Mouse (Mus musculus): ENCODE data around the gene Slf2.

DNA sequence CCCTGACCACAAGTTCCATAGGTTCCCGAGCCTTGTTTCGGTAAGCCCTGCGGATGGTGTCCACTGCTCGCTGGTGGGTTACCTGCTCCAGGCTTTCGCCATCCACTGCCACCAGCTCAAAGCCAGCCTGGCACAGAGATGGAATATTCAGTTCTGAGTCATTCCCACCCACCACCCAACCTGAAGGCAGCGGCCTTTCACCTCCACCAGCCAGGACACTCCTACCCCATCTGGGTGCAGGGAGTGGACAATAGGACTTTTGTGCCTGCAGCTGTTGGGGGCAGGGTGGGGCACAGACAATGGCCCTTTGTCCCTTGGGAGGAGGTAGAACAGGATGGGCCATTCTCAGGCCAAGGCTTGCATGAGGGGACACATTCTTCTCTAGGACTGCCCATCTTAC lies 96.9 kb downstream of the Slf2 start:
- no peak for TF ChIP-seq CTCF (IDR thresholded peaks at IDR 0.05; ENCODE audit: low read depth, low read length)
- TF ChIP-seq POLR2A (IDR thresholded peaks at IDR 0.05; ENCODE audit: borderline replicate concordance, low read depth, low read length): no peak
